Mouse (Mus musculus) embryonic facial prominence, embryonic 13.5 days (tissue): ENCODE results near the gene Edn1. TPM values are rescaled to one million over a fixed set of nuclear protein-coding genes. Genes with fewer than 3 reads are reported as not detected.

ENCODE experiments used
- polyA plus RNA-seq: library from polyadenylated mRNA; unstranded; fragments of >200 nt; fragmentation: Nextera tagmentation; extraction: Ambion mirVana; gene quantifications from 2 replicates; pipeline ENCODE4 v1.2.1, GENCODE M21; 2015

The Edn1 gene
- polyA plus RNA-seq, 1 experiment from 2014 or later: 3.6 TPM

Other genes starting within 250 kb of the Edn1 start
- gene Hivep1, start 249.5 kb upstream of the Edn1 start, polyA plus RNA-seq: 12.4 and 14.5 TPM in 2 replicates